Mouse (Mus musculus) heart, postnatal 14 days (tissue): ENCODE results near the gene Rbm6. TPM values are rescaled to one million over a fixed set of nuclear protein-coding genes. Genes with fewer than 3 reads are reported as not detected.

Experiments used
- DNase-seq, 2 experiments: peaks; one replicate each; pipeline ENCODE4 v3.0.0; 2021 to 2022
- intact Hi-C: fragments of 180-260 bp; cut with DNase I; formaldehyde crosslinking; loops from one replicate; pipeline ENCODE4 v1.15.1; 2025
- total RNA-seq, 2 experiments: library from RNA; stranded (reverse); gene quantifications; 2 replicates each; pipeline ENCODE4 v1.2.3; 2021

Gene Rbm6
- total RNA-seq, 2 experiments from 2014 or later, result 33.1 to 35.1 TPM

DNA sequence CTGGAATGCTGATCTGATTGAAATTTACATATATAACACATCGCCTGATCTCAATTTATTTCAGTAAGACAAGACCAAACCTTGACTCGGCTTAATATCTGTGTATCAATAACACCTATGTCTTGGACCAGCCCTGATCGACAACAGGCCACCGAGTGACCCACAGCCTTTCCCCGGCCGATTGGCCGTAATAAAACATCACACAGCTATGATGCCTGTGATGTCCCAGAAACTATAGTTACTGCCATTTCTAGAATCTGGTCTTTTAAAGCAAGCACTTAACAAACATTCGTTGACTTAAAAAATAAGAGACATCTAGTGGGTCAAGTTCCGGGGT lies 103.0 kb downstream of the Rbm6 start:
- intact Hi-C loops, result loop anchor here (5.0 kb wide), 1 partner anchor 82 kb away; no protein-coding TSS in a partner anchor
- no peak for DNase-seq

DNA sequence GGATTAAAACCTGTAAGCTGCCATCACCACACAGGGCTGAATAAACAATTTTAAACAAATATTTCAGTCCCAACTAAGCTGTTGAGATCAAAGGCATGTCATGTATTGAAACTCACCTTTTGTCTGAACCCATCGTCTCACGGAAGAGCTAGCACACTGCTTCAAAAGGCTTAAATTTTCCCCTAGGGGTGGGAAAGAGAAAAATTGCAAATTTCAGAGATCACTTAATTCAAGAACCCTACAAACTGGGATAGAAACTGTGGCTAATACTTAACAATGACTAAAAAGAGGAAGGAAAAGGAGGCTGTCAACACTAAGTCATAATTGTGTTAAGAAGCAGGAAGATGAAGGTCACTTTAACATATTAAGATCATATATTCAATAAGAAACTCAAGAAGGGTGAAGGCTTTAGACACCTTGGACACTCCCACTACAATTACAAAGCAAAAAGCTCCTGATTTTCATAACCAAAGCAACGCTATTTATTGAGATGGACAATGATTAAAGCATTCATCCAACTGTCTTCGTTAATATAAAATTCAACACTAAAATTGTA lies 103.5 kb downstream of the Rbm6 start:
- no peak for DNase-seq
- intact Hi-C loops, result no loop called here

DNA sequence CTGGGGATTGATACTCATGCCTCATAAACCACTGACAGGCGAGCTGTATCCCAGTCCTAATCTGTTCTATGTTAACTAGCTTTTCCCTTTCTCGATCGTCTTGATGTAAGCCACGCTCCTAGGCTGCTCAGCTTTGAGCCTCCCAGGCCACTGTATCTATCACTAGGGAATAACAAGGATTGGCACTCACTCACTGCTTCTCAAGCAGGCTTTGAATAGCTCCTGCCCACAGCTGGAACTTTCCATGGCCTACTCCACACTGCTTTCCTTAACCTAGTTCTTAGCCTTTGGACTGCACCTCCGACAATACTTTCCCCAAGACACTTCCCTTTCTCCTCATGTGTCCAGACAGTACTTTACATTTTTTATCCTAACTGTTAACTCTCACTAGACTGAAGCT lies 104.2 kb downstream of the Rbm6 start:
- peak in 1 of 2 experiments; percentile 6 for DNase-seq
- intact Hi-C loops, result no loop called here

DNA sequence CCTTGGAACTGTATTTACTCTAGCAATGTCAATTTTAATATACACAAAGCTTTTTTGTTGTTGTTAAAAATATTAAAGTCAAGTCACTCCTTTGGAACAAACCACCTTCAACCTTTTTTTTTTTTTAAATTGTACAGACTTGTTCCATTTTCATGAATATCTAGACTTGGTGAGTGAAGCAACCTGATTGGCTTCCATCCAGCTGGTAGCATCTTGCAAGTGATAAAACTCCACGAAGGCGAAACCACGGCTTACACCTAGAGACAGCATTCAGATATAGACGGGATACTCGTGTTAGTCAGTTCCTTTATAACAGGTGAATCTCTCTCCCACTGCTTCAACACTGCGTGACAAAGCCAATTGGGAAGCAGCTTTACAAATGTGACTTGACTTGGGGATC lies 113.4 kb downstream of the Rbm6 start:
- no peak for DNase-seq
- intact Hi-C loops, result no loop called here

- intact Hi-C loops, result no loop called here
- no peak for DNase-seq
Observed at GRCm38 (mm10) chr9:107750378-107750777, 122.7 kb downstream of the Rbm6 start.

GRCm38 (mm10) chr9:107748063-107748462 lies 125.0 kb downstream of the Rbm6 start:
- intact Hi-C loops, result no loop called here
- no peak for DNase-seq

GRCm38 (mm10) chr9:107747310-107747709 lies 125.7 kb downstream of the Rbm6 start:
- intact Hi-C loops, result no loop called here
- DNase-seq, result no peak

DNA sequence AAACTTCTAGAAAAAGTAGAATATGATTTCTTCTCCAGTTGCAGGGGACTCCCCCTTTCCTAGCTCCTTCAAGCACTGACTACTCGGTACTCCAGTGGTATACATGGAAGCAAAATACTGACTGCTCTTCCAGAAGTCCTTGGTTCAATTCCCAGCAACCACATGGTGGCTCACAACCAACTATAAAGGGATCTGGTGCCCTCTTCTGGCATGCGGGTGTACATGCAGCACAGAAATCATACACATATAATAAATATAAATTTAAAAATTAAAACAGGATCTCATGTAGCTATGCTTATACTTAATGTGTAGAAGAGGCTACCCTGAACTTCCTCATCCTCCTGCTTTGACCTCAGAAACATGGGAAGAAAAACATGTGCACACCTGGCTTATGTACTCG lies 126.4 kb downstream of the Rbm6 start:
- intact Hi-C loops, result no loop called here
- no peak for DNase-seq

- intact Hi-C loops, result no loop called here
- no peak for DNase-seq
Observed at GRCm38 (mm10) chr9:107744061-107744460, 129.0 kb downstream of the Rbm6 start.

- DNase-seq, result peak in 1 of 2 experiments; percentile 45
- intact Hi-C loops, result loop anchor here (1.0 to 5.0 kb wide), 3 partner anchors 29 to 92 kb away; partner anchors contain the start of gene Sema3f
Observed at GRCm38 (mm10) chr9:107738841-107739202, 134.2 kb downstream of the Rbm6 start.

- DNase-seq, result peak; percentile 88 to 93
- intact Hi-C loops, result loop anchor here (1.0 to 5.0 kb wide), 3 partner anchors 28 to 91 kb away; partner anchors contain the start of gene Sema3f
Observed at GRCm38 (mm10) chr9:107738020-107738840, 134.8 kb downstream of the Rbm6 start.

GRCm38 (mm10) chr9:107736185-107736485 lies 136.9 kb downstream of the Rbm6 start:
- no peak for DNase-seq
- intact Hi-C loops, result loop anchor here (5.0 kb wide), 1 partner anchor 89 kb away; no protein-coding TSS in a partner anchor

DNA sequence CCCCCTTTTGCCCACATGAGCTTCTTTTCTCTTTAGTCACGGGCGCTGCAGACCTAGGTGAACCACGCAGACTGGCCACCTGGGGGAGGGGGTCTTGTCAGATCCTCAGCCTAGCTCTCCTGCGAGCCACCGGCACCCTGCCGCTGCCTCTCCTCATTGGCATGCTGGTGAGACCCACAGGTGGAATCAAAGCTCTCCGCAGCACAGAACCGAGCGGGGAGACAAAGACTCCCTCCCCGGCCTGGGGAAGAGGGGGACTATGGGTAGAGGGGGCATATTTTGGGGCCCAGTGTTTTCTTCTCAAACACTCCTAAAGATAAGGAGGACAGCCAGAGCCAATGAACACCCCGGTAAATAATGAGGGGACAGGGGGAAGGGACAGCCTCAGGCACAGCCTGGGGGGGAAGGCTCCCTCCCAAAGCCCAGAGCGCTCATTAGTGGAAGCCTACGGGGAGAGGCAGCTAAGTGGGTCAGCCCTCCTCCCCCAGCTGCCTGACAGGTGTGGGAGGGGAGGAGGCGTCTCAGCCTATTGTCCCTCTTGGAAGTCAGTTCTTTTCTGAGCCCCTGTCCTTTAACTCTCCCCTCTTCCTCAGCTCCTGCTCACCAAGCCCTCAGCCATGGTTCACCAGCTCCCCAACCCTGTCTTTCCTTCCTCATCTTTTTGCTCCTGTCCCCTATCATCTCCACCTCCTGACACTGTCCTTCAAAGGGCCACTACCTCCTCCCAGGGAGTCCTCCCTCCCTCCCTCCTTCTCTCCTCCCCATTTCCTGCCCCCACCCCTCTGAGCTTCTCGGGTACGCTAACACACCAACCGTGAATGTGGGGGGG lies 137.5 kb downstream of the Rbm6 start:
- intact Hi-C loops, result loop anchor here (5.0 kb wide), 1 partner anchor 88 kb away; no protein-coding TSS in a partner anchor
- DNase-seq, result no peak

DNA sequence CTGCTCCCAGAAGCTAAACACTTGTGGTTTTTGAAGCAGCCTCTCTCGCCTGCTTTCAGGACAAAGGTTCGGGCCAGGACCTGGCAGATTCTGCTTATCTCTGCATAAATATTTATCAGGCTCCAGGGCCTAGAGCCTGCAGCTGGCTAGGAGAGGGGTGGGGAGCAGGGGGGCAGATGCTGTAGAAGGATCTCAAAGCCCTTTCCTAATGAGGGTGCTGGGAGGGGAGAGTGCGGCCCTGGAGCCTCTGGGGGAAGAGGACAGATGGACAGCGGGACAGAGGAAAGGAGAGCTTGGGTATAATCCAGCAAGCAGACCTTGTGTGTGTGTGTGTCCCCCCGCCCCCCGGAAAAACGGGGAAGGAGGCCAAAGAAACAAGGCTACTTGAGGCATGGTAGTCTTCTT lies 138.5 kb downstream of the Rbm6 start:
- DNase-seq, result no peak
- intact Hi-C loops, result no loop called here

GRCm38 (mm10) chr9:107729709-107730108 lies 143.3 kb downstream of the Rbm6 start:
- no peak for DNase-seq
- intact Hi-C loops, result no loop called here

- intact Hi-C loops, result no loop called here
- DNase-seq, result no peak
Observed at GRCm38 (mm10) chr9:107728919-107729670, 143.9 kb downstream of the Rbm6 start.

DNA sequence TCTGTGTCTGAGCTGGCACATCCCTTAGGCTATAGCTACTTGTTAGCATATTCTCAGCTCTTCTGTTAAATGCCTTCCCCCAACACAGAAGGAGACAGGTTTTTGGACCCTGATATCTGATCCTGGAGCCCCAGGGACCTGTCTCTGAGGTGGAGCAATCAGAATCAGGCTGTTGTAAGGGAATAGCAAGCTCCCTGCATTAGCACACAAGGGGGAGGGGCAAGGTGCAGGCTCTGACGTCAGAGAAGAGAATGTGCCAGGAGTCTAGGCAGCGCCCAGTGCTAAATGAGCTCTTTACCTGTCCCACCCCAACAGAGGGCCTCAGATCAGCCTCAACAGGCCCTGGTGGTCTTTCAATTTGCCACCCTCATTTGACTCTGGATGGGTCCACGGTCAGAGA lies 146.0 kb downstream of the Rbm6 start:
- intact Hi-C loops, result no loop called here
- no peak for DNase-seq

- no peak for DNase-seq
- intact Hi-C loops, result no loop called here
Observed at GRCm38 (mm10) chr9:107724796-107725195, 148.2 kb downstream of the Rbm6 start.

DNA sequence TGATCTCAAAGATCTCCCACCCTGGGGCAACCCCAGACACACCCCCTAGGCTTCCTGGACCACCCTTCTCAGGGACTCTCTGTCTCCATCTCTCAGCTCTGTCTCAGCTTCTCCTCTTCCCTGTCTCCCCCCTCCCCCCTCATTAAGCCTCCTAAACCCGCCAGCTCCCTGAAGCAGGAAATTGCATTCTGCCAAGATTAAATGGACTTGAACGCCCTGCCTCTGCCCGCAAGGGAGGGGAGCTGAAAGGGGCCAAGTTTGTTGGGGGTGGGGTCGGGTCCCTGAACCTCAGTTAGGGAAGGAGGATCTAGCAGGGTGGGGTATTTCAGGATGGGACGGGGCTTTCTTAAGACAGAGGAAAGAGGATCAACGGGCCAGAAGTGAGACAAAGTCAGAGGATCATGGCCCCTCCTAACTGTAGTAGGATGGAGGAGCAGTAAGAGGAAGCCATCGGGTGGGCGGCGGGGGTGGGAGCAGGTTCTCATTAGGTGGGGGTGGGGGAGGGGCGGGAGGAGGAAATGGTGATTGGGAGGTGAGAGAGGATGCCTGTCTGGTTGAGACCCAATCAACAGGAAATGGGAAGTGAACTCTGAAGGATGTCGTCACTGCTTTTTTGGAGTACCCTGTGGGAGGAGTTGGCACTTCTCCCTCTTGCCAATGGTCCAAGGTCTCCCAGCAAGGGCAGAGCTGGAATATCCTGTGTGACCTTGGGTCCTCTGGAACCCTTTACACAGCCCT lies 149.1 kb downstream of the Rbm6 start:
- intact Hi-C loops, result no loop called here
- DNase-seq, result peak; percentile 46 to 62
